Mouse (Mus musculus) liver, embryonic 15.5 days (tissue): ENCODE results near the gene Shank1. TPM values are rescaled to one million over a fixed set of nuclear protein-coding genes. Genes with fewer than 3 reads are reported as not detected.

Experiments
- ATAC-seq: fragments of 200-750 bp; cut with Nextera tagmentation; 2 replicates; pipeline ENCODE4 v1.8.0; 2017; ENCODE audit warnings: moderate number of reproducible peaks, mild to moderate bottlenecking, moderate library complexity; ENCODE audit not compliant: insufficient read depth
- H3K27ac ChIP-seq: fragments of 300-500 bp; sonication (generic); replicated peaks from 2 replicates; pipeline ENCODE4 v1.5.1; 2015; ENCODE audit warnings: mild to moderate bottlenecking, inconsistent platforms
- H3K27me3 ChIP-seq: fragments of 300-500 bp; sonication (generic); 2 replicates; pipeline ENCODE4 v1.6.1; 2015; ENCODE audit warnings: mild to moderate bottlenecking, inconsistent platforms
- H3K36me3 ChIP-seq: fragments of 300-500 bp; sonication (generic); replicated peaks from 2 replicates; pipeline ENCODE4 v1.6.1; 2015; ENCODE audit warnings: moderate library complexity, mild to moderate bottlenecking, inconsistent platforms
- H3K4me1 ChIP-seq: fragments of 300-500 bp; sonication (generic); replicated peaks from 2 replicates; pipeline ENCODE4 v1.6.1; 2015; ENCODE audit warnings: inconsistent platforms
- H3K4me2 ChIP-seq: fragments of 300-500 bp; sonication (generic); 2 replicates; pipeline ENCODE4 v1.6.1; 2015; ENCODE audit warnings: moderate library complexity, mild to moderate bottlenecking, inconsistent platforms
- H3K4me3 ChIP-seq: fragments of 300-500 bp; sonication (generic); replicated peaks from 2 replicates; pipeline ENCODE4 v1.5.1; 2015; ENCODE audit warnings: mild to moderate bottlenecking, inconsistent platforms
- H3K9ac ChIP-seq: fragments of 300-500 bp; sonication (generic); 2 replicates; pipeline ENCODE4 v1.6.1; 2015; ENCODE audit warnings: moderate library complexity, mild to moderate bottlenecking, inconsistent platforms
- H3K9me3 ChIP-seq: fragments of 300-500 bp; sonication (generic); replicated peaks from 2 replicates; pipeline ENCODE4 v1.6.1; 2016; ENCODE audit warnings: inconsistent platforms
- WGBS: fragments of 180-500 bp; shearing (Covaris S2); methylation state at CpG from one replicate; pipeline ENCODE4 v1.1.7; 2015; ENCODE audit warnings: mixed read lengths; ENCODE audit not compliant: insufficient replicate concordance; 5-methylcytosine and 5-hydroxymethylcytosine counted together
- polyA plus RNA-seq: library from polyadenylated mRNA; unstranded; fragments of >200 nt; fragmentation: Nextera tagmentation; extraction: Ambion mirVana; gene quantifications from 2 replicates; pipeline ENCODE4 v1.2.1, GENCODE M21; 2015

The Shank1 gene
- polyA plus RNA-seq = 0.05 and 0.06 TPM in 2 replicates

GRCm38 (mm10) chr7:44309475-44310284 is at the start of gene Shank1:
TSS of gene Shank1 (plus strand) at chr7:44310253.
- Histone ChIP-seq H3K36me3 (no peaks in the 10 kb centered on the region), H3K4me3 (peak within 1 kb of the TSS; percentile 10; the same call in 1 of the 2 replicates), H3K9ac (no peak within 1 kb of the TSS), H3K27me3 (peaks cover 90% of the 10 kb centered on the region), H3K4me2 (peak within 1 kb of the TSS; percentile 50), H3K4me1 (peaks cover 24% of the 10 kb centered on the region), H3K9me3 (no peaks in the 10 kb centered on the region), H3K27ac (no peak within 1 kb of the TSS)
- 18% methylated on average over 12 of the region's 22 CpGs for WGBS
- ATAC-seq = no peak

- H3K9me3 ChIP-seq = no peaks in the 10 kb centered on the region
- H3K27ac ChIP-seq = no peak overlapping the region
- 56% methylated on average over 6 of the region's 6 CpGs for WGBS
- H3K4me2 ChIP-seq = no peak overlapping the region
- peaks cover 42% of the 10 kb centered on the region for H3K27me3 ChIP-seq
- peaks cover 6% of the 10 kb centered on the region for H3K4me1 ChIP-seq
- H3K4me3 ChIP-seq = no peak overlapping the region
- H3K36me3 ChIP-seq = no peaks in the 10 kb centered on the region
- H3K9ac ChIP-seq = no peak overlapping the region
- no peak for ATAC-seq
Measured at GRCm38 (mm10) chr7:44260410-44260809, 49.6 kb upstream of the Shank1 start.

- ATAC-seq = no peak
Measured at GRCm38 (mm10) chr7:44261147-44261546, 48.9 kb upstream of the Shank1 start, which contains the start of gene Gm15517. TSS of gene Gm15517 (plus strand) at chr7:44261447.

GRCm38 (mm10) chr7:44262791-44263643 is 47.0 kb upstream of the Shank1 start:
- peaks cover 42% of the 10 kb centered on the region for H3K27me3 ChIP-seq
- H3K4me1 ChIP-seq = peaks cover 6% of the 10 kb centered on the region
- no peaks in the 10 kb centered on the region for H3K36me3 ChIP-seq
- H3K9me3 ChIP-seq = no peaks in the 10 kb centered on the region
- 3% methylated on average over 34 of the region's 34 CpGs for WGBS
- H3K4me2 ChIP-seq = peak overlapping the region; percentile 13; the same call in 1 of the 2 replicates
- H3K4me3 ChIP-seq = no peak overlapping the region
- no peak overlapping the region for H3K27ac ChIP-seq
- no peak overlapping the region for H3K9ac ChIP-seq
- ATAC-seq = no peak; the same call in 1 of the 2 replicates

More at GRCm38 (mm10) chr7:44261147-44261546, 48.9 kb upstream of the Shank1 start, which contains the start of gene Gm15517:
- no peak within 1 kb of the TSS for H3K4me2 ChIP-seq
- peaks cover 42% of the 10 kb centered on the region for H3K27me3 ChIP-seq
- no peak within 1 kb of the TSS for H3K4me3 ChIP-seq
- H3K36me3 ChIP-seq = no peaks in the 10 kb centered on the region
- H3K9ac ChIP-seq = no peak within 1 kb of the TSS
- WGBS = 40% methylated on average over 5 of the region's 5 CpGs
- peaks cover 6% of the 10 kb centered on the region for H3K4me1 ChIP-seq
- no peak within 1 kb of the TSS for H3K27ac ChIP-seq
- H3K9me3 ChIP-seq = no peaks in the 10 kb centered on the region

- peaks cover 17% of the 10 kb centered on the region for H3K27me3 ChIP-seq
- H3K4me1 ChIP-seq = peaks cover 3% of the 10 kb centered on the region
- H3K9ac ChIP-seq = no peak overlapping the region
- H3K36me3 ChIP-seq = no peaks in the 10 kb centered on the region
- no peak overlapping the region for H3K27ac ChIP-seq
- no peak overlapping the region for H3K4me3 ChIP-seq
- no peak for ATAC-seq
- H3K4me2 ChIP-seq = no peak overlapping the region
- 62% methylated on average over 11 of the region's 11 CpGs for WGBS
- H3K9me3 ChIP-seq = no peaks in the 10 kb centered on the region
Measured at GRCm38 (mm10) chr7:44268117-44268516, 41.9 kb upstream of the Shank1 start.

- no peaks in the 10 kb centered on the region for H3K36me3 ChIP-seq
- ATAC-seq = no peak
- peaks cover 15% of the 10 kb centered on the region for H3K27me3 ChIP-seq
- no peak overlapping the region for H3K4me3 ChIP-seq
- H3K9me3 ChIP-seq = no peaks in the 10 kb centered on the region
- no peaks in the 10 kb centered on the region for H3K4me1 ChIP-seq
- 49% methylated on average over 2 of the region's 2 CpGs for WGBS
- H3K27ac ChIP-seq = no peak overlapping the region
- H3K4me2 ChIP-seq = no peak overlapping the region
- no peak overlapping the region for H3K9ac ChIP-seq
Measured at GRCm38 (mm10) chr7:44269397-44269796, 40.7 kb upstream of the Shank1 start.

GRCm38 (mm10) chr7:44271309-44271708 is 38.7 kb upstream of the Shank1 start:
- Histone ChIP-seq H3K36me3 (no peaks in the 10 kb centered on the region), H3K4me3 (no peak overlapping the region), H3K9me3 (no peaks in the 10 kb centered on the region), H3K4me2 (no peak overlapping the region), H3K9ac (no peak overlapping the region), H3K27me3 (peaks cover 13% of the 10 kb centered on the region), H3K4me1 (no peaks in the 10 kb centered on the region), H3K27ac (no peak overlapping the region)
- no peak for ATAC-seq
- 54% methylated on average over 2 of the region's 2 CpGs for WGBS

- H3K4me3 ChIP-seq = no peak overlapping the region
- H3K36me3 ChIP-seq = no peaks in the 10 kb centered on the region
- ATAC-seq = no peak
- H3K9ac ChIP-seq = no peak overlapping the region
- WGBS = 55% methylated on average over 7 of the region's 7 CpGs
- H3K4me2 ChIP-seq = no peak overlapping the region
- no peak overlapping the region for H3K27ac ChIP-seq
- no peaks in the 10 kb centered on the region for H3K4me1 ChIP-seq
- H3K27me3 ChIP-seq = peaks cover 13% of the 10 kb centered on the region
- no peaks in the 10 kb centered on the region for H3K9me3 ChIP-seq
Measured at GRCm38 (mm10) chr7:44272546-44272945, 37.5 kb upstream of the Shank1 start.

- Histone ChIP-seq H3K9me3 (no peaks in the 10 kb centered on the region), H3K27ac (no peak overlapping the region), H3K9ac (no peak overlapping the region), H3K4me2 (no peak overlapping the region), H3K4me3 (no peak overlapping the region), H3K27me3 (peaks cover 13% of the 10 kb centered on the region), H3K36me3 (no peaks in the 10 kb centered on the region), H3K4me1 (no peaks in the 10 kb centered on the region)
- no peak for ATAC-seq
- WGBS = 44% methylated on average over 7 of the region's 7 CpGs
Measured at GRCm38 (mm10) chr7:44273446-44273845, 36.6 kb upstream of the Shank1 start.

- Histone ChIP-seq H3K4me2 (no peak overlapping the region), H3K36me3 (no peaks in the 10 kb centered on the region), H3K9ac (no peak overlapping the region), H3K4me1 (no peaks in the 10 kb centered on the region), H3K27ac (no peak overlapping the region), H3K9me3 (no peaks in the 10 kb centered on the region), H3K4me3 (no peak overlapping the region), H3K27me3 (peaks cover 13% of the 10 kb centered on the region)
- no peak for ATAC-seq
- 36% methylated on average over 11 of the region's 11 CpGs for WGBS
Measured at GRCm38 (mm10) chr7:44274096-44274495, 36.0 kb upstream of the Shank1 start.

GRCm38 (mm10) chr7:44275546-44275945 is 34.5 kb upstream of the Shank1 start:
- Histone ChIP-seq H3K27ac (no peak overlapping the region), H3K9ac (no peak overlapping the region), H3K4me1 (no peaks in the 10 kb centered on the region), H3K27me3 (peaks cover 13% of the 10 kb centered on the region), H3K4me2 (no peak overlapping the region), H3K4me3 (no peak overlapping the region), H3K9me3 (no peaks in the 10 kb centered on the region), H3K36me3 (no peaks in the 10 kb centered on the region)
- ATAC-seq = no peak
- 64% methylated on average over 3 of the region's 3 CpGs for WGBS
